Mouse (Mus musculus) cerebellum, postnatal 4 days (tissue): ENCODE measurements around the gene Myo1e.

Experiments used
- DNase-seq, 2 experiments: peaks; one replicate each; pipeline ENCODE4 v3.0.0; 2022; ENCODE audit warnings: low spot score in 2 of 2, mixed read lengths in 1 of 2

Gene Myo1e

GRCm38 (mm10) chr9:70356254-70356653, 149.1 kb downstream of the Myo1e start:
- no peak for DNase-seq

GRCm38 (mm10) chr9:70359402-70360131, 152.4 kb downstream of the Myo1e start:
- DNase-seq: no peak

GRCm38 (mm10) chr9:70364741-70365140, 157.6 kb downstream of the Myo1e start:
- DNase-seq: no peak

- DNase-seq: no peak
These were observed 158.8 kb downstream of the Myo1e start for GRCm38 (mm10) chr9:70365915-70366314.

GRCm38 (mm10) chr9:70366898-70367297, 159.7 kb downstream of the Myo1e start:
- DNase-seq: no peak

GRCm38 (mm10) chr9:70371638-70372037, 164.5 kb downstream of the Myo1e start:
- DNase-seq: no peak

- no peak for DNase-seq
These were observed 172.6 kb downstream of the Myo1e start for GRCm38 (mm10) chr9:70379502-70380467.

- no peak for DNase-seq
These were observed 174.9 kb downstream of the Myo1e start for GRCm38 (mm10) chr9:70382091-70382490.

- DNase-seq: no peak
These were observed 176.6 kb downstream of the Myo1e start for GRCm38 (mm10) chr9:70383750-70384149.

GRCm38 (mm10) chr9:70384494-70384893, 177.3 kb downstream of the Myo1e start:
- no peak for DNase-seq

- DNase-seq: no peak
These were observed 178.0 kb downstream of the Myo1e start for GRCm38 (mm10) chr9:70384958-70385728.

- no peak for DNase-seq
These were observed 180.4 kb downstream of the Myo1e start for GRCm38 (mm10) chr9:70387410-70388119.

- DNase-seq: no peak
These were observed 182.4 kb downstream of the Myo1e start for GRCm38 (mm10) chr9:70389548-70389947.

GRCm38 (mm10) chr9:70391042-70391441, 183.9 kb downstream of the Myo1e start:
- DNase-seq: no peak

- DNase-seq: no peak
These were observed 184.8 kb downstream of the Myo1e start for GRCm38 (mm10) chr9:70391660-70392562.

GRCm38 (mm10) chr9:70392563-70392907, 185.4 kb downstream of the Myo1e start:
- peak in 1 of 2 experiments; percentile 57 for DNase-seq

GRCm38 (mm10) chr9:70395617-70396016, 188.5 kb downstream of the Myo1e start:
- no peak for DNase-seq

GRCm38 (mm10) chr9:70396083-70396482, 188.9 kb downstream of the Myo1e start:
- DNase-seq: no peak

GRCm38 (mm10) chr9:70401937-70402539, 194.9 kb downstream of the Myo1e start:
- no peak for DNase-seq

GRCm38 (mm10) chr9:70406596-70406995, 199.4 kb downstream of the Myo1e start:
- no peak for DNase-seq
